Comparison of ENCODE assay signal across 8 mouse cellular contexts in genomic region chr9:65141976-65142318, GRCm38 (mm10). TPM values are rescaled to one million over a fixed set of nuclear protein-coding genes. Genes with fewer than 3 reads are reported as not detected.
DNase-seq lines count a peak whose midpoint lies in the region; ATAC-seq and TF ChIP-seq lines count a peak whose summit lies in the region.

No protein-coding gene starts in this region.

- H3K4me2 ChIP-seq in heart, embryonic 16.5 days (ENCODE audit: low read depth, low read length): peak overlapping the region; percentile 100
- peak overlapping the region; percentile 100 for H3K4me2 ChIP-seq in limb, embryonic 15.5 days
- peak overlapping the region; percentile 87 for H3K4me2 ChIP-seq in neural tube, embryonic 13.5 days

- H3K27me3 ChIP-seq in heart, embryonic 16.5 days (ENCODE audit: control insufficient read depth, insufficient read depth, low read length): peaks cover 20% of the 10 kb centered on the region
- peaks cover 61% of the 10 kb centered on the region for H3K27me3 ChIP-seq in limb, embryonic 15.5 days
- no peaks in the 10 kb centered on the region for H3K27me3 ChIP-seq in neural tube, embryonic 13.5 days

- no peaks in the 10 kb centered on the region for H3K36me3 ChIP-seq in heart, embryonic 16.5 days (ENCODE audit: control insufficient read depth, insufficient read depth)
- no peaks in the 10 kb centered on the region for H3K36me3 ChIP-seq in limb, embryonic 15.5 days
- peaks cover 26% of the 10 kb centered on the region for H3K36me3 ChIP-seq in neural tube, embryonic 13.5 days

- no peaks in the 10 kb centered on the region for H3K9me3 ChIP-seq in heart, embryonic 16.5 days (replicated peaks; ENCODE audit: control insufficient read depth, low read length)
- H3K9me3 ChIP-seq in limb, embryonic 15.5 days: no peaks in the 10 kb centered on the region
- H3K9me3 ChIP-seq in neural tube, embryonic 13.5 days: no peaks in the 10 kb centered on the region

- H3K4me3 ChIP-seq in layer of hippocampus, adult 2 months: peak overlapping the region; percentile 81
- H3K4me3 ChIP-seq in heart, embryonic 16.5 days (ENCODE audit: low read length): peak overlapping the region; percentile 74
- peak overlapping the region; percentile 71 for H3K4me3 ChIP-seq in limb, embryonic 15.5 days
- peak overlapping the region; percentile 90 for H3K4me3 ChIP-seq in neural tube, embryonic 13.5 days

- peak; percentile 62 for ATAC-seq in common myeloid progenitor, adult 5-6 weeks (replicated peaks; ENCODE audit: low read depth, poor library complexity, severe bottlenecking)
- no peak for ATAC-seq in heart, embryonic 16.5 days (replicated peaks; ENCODE audit: extremely low read depth, insufficient read depth, low FRiP score)
- ATAC-seq in limb, embryonic 15.5 days (ENCODE audit: insufficient number of reproducible peaks, low FRiP score, low TSS enrichment, low read depth): 0 out of 2 replicates have a peak, but pooled peaks have one; percentile 15
- peak; percentile 46 for ATAC-seq in neural tube, embryonic 13.5 days (ENCODE audit: low read depth)

- WGBS in heart, embryonic 16.5 days: 0% methylated on average over 17 of the region's 17 CpGs
- under 1% methylated on average over 17 of the region's 17 CpGs for WGBS in limb, embryonic 15.5 days
- whole genome bisulfite sequencing in neural tube, embryonic 13.5 days: 0% methylated on average over 16 of the region's 17 CpGs

- no peak for DNase-seq in layer of hippocampus, adult 2 months (ENCODE audit: low spot score in 2 of 2)
- no peak for DNase-seq in layer of hippocampus, adult 9-10 months (ENCODE audit: low spot score)
- DNase-seq in frontal cortex, postnatal 10 days (ENCODE audit: low spot score in 2 of 2): no peak
- DNase-seq in urinary bladder, postnatal 4 days (ENCODE audit: low spot score in 2 of 2): no peak

- H3K27ac ChIP-seq in layer of hippocampus, adult 2 months: peak overlapping the region; percentile 71
- no peak overlapping the region for H3K27ac ChIP-seq in heart, embryonic 16.5 days (ENCODE audit: low read length)
- H3K27ac ChIP-seq in limb, embryonic 15.5 days: no peak overlapping the region
- H3K27ac ChIP-seq in neural tube, embryonic 13.5 days (replicated peaks): peak overlapping the region; percentile 98

- no peak for TF ChIP-seq CTCF in layer of hippocampus, adult 2 months (conservative IDR thresholded peaks at IDR 0.05)

- H3K9ac ChIP-seq in heart, embryonic 16.5 days (ENCODE audit: low read length): peak overlapping the region; percentile 81
- H3K9ac ChIP-seq in limb, embryonic 15.5 days: peak overlapping the region; percentile 65
- H3K9ac ChIP-seq in neural tube, embryonic 13.5 days: peak overlapping the region; percentile 92

- H3K4me1 ChIP-seq in heart, embryonic 16.5 days (ENCODE audit: control insufficient read depth, insufficient read depth, low read length): peaks cover 5% of the 10 kb centered on the region
- peaks cover 22% of the 10 kb centered on the region for H3K4me1 ChIP-seq in limb, embryonic 15.5 days
- peaks cover 59% of the 10 kb centered on the region for H3K4me1 ChIP-seq in neural tube, embryonic 13.5 days (replicated peaks)

RNA-seq across cellular contexts. Expression of gene Igdcc3, which starts 1.0 kb away (rescaled TPM):
- total RNA-seq in layer of hippocampus, adult 2 months (2021): 1 to 10 TPM; 3.5 to 4.9 TPM
- total RNA-seq in common myeloid progenitor, adult 5-6 weeks (2017): not detected in 2 replicates
- polyA plus RNA-seq in heart, embryonic 16.5 days (2015; fragmentation: Nextera tagmentation; extraction: Ambion mirVana): 0.17 and 0.30 TPM in 2 replicates
- 0.43 and 0.52 TPM in 2 replicates for polyA plus RNA-seq in limb, embryonic 15.5 days (2015; fragmentation: Nextera tagmentation; extraction: Ambion mirVana)
- 12.3 and 12.9 TPM in 2 replicates for polyA plus RNA-seq in neural tube, embryonic 13.5 days (2015; fragmentation: Nextera tagmentation; extraction: Ambion mirVana)

RNA-seq across cellular contexts. Expression of gene Igdcc4, which starts 40.7 kb away (rescaled TPM):
- 10 to 100 TPM; 34.7 to 38.8 TPM for total RNA-seq in layer of hippocampus, adult 2 months (2021)
- 0.15 and 0.41 TPM in 2 replicates for total RNA-seq in common myeloid progenitor, adult 5-6 weeks (2017)
- 8.1 and 10.8 TPM in 2 replicates for polyA plus RNA-seq in heart, embryonic 16.5 days (2015; fragmentation: Nextera tagmentation; extraction: Ambion mirVana)
- 30.3 and 33.2 TPM in 2 replicates for polyA plus RNA-seq in limb, embryonic 15.5 days (2015; fragmentation: Nextera tagmentation; extraction: Ambion mirVana)
- polyA plus RNA-seq in neural tube, embryonic 13.5 days (2015; fragmentation: Nextera tagmentation; extraction: Ambion mirVana): 8.9 and 10.3 TPM in 2 replicates

RNA-seq across cellular contexts. Expression of gene Parp16, which starts 53.2 kb away (rescaled TPM):
- total RNA-seq in layer of hippocampus, adult 2 months (2021): 1 to 10 TPM; 5.0 to 5.1 TPM
- total RNA-seq in common myeloid progenitor, adult 5-6 weeks (2017): 2.0 and 3.1 TPM in 2 replicates
- polyA plus RNA-seq in heart, embryonic 16.5 days (2015; fragmentation: Nextera tagmentation; extraction: Ambion mirVana): 5.4 and 6.5 TPM in 2 replicates
- polyA plus RNA-seq in limb, embryonic 15.5 days (2015; fragmentation: Nextera tagmentation; extraction: Ambion mirVana): 6.8 and 7.4 TPM in 2 replicates
- polyA plus RNA-seq in neural tube, embryonic 13.5 days (2015; fragmentation: Nextera tagmentation; extraction: Ambion mirVana): 5.4 and 6.8 TPM in 2 replicates

Comparison
In these comparisons a context has a peak if more than half of its experiments do, and no peak if none do; other contexts are left out.
1. H3K27ac ChIP-seq: peak in layer of hippocampus, adult 2 months (single experiment) and neural tube, embryonic 13.5 days (single experiment); none in heart, embryonic 16.5 days (single experiment) and limb, embryonic 15.5 days (single experiment).
2. Peak in every context shown above with its lines, with median percentiles within 50 percentile points of each other: H3K4me3 ChIP-seq, H3K4me2 ChIP-seq and H3K9ac ChIP-seq.